Mouse (Mus musculus): Measurements from ENCODE around the gene Gm28269. TPM values are rescaled to one million over a fixed set of nuclear protein-coding genes. Genes with fewer than 3 reads are reported as not detected.

The Gm28269 gene
- not detected in 2 replicates for polyA plus RNA-seq (2012)

DNA sequence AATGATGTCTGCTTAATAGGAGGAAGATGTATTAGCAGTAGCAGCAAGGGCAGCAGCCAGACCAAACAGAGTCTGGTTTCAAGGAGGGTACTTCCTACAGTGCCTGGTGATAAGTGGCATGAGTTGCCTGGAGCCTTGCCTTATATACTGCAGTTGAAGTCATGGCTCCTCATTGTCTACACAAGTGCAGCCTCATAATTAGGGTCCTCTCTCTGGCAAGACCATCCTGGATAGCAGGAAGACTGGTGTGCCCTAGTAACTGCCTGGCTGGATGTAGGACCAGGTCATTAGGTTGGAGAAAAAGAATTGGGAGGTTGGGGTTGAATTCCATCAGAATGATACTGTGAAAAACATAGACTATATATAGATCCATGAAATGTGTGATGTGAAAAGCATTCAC is at the start of gene Gm28269:
Gene Gm28269 (minus strand): TSS at position 101 of the 400 bp plus-strand sequence.

GRCm38 (mm10) chrX:21714829-21715228 is 30.1 kb downstream of the Gm28269 start, which contains the start of gene Slc6a14:
TSS of gene Slc6a14 (plus strand) at chrX:21714896.

Other genes with a start within 250 kb of the Gm28269 start
- not detected in 2 replicates for gene Slc6a14, start 30.2 kb downstream of the Gm28269 start, polyA plus RNA-seq (2012)

All from megakaryocyte-erythroid progenitor cell, adult 5 weeks (primary cell).